Mouse (Mus musculus): ENCODE measurements around the gene Spg11. TPM values are rescaled to one million over a fixed set of nuclear protein-coding genes. Genes with fewer than 3 reads are reported as not detected.

Gene Spg11
- polyA plus RNA-seq, 1 experiment from 2014 or later: 12.1 TPM

GRCm38 (mm10) chr2:122132618-122133017, 14.4 kb upstream of the Spg11 start:
- DNase-seq (no peak), ATAC-seq (ENCODE audit: low FRiP score, low TSS enrichment) (no peak)
- no peaks in the 10 kb centered on the region for H3K4me1 ChIP-seq (ENCODE audit: control insufficient read depth, insufficient read depth, low read length)
- H3K9me3 ChIP-seq (ENCODE audit: control insufficient read depth, low read length): no peaks in the 10 kb centered on the region
- H3K9ac ChIP-seq (replicated peaks; ENCODE audit: low read length): no peak overlapping the region
- no peak overlapping the region for H3K4me3 ChIP-seq (replicated peaks; ENCODE audit: low read depth, low read length)
- H3K4me2 ChIP-seq (ENCODE audit: low read length): no peak overlapping the region
- WGBS: 93% methylated on average over 2 of the region's 2 CpGs
- H3K27ac ChIP-seq (replicated peaks; ENCODE audit: low read depth, low read length): no peak overlapping the region
- H3K27me3 ChIP-seq (ENCODE audit: control insufficient read depth, insufficient read depth, low read length): no peaks in the 10 kb centered on the region
- no peaks in the 10 kb centered on the region for H3K36me3 ChIP-seq (ENCODE audit: control insufficient read depth, insufficient read depth, low read length)

- WGBS: 93% methylated on average over 2 of the region's 2 CpGs
- no peak overlapping the region for H3K9ac ChIP-seq (replicated peaks; ENCODE audit: low read length)
- no peak overlapping the region for H3K4me3 ChIP-seq (replicated peaks; ENCODE audit: low read depth, low read length)
- DNase-seq (no peak), ATAC-seq (ENCODE audit: low FRiP score, low TSS enrichment) (no peak)
- no peaks in the 10 kb centered on the region for H3K9me3 ChIP-seq (ENCODE audit: control insufficient read depth, low read length)
- no peaks in the 10 kb centered on the region for H3K36me3 ChIP-seq (ENCODE audit: control insufficient read depth, insufficient read depth, low read length)
- no peak overlapping the region for H3K4me2 ChIP-seq (ENCODE audit: low read length)
- no peaks in the 10 kb centered on the region for H3K27me3 ChIP-seq (ENCODE audit: control insufficient read depth, insufficient read depth, low read length)
- H3K4me1 ChIP-seq (ENCODE audit: control insufficient read depth, insufficient read depth, low read length): no peaks in the 10 kb centered on the region
- no peak overlapping the region for H3K27ac ChIP-seq (replicated peaks; ENCODE audit: low read depth, low read length)
Measured at GRCm38 (mm10) chr2:122132078-122132477, 13.9 kb upstream of the Spg11 start.

DNA sequence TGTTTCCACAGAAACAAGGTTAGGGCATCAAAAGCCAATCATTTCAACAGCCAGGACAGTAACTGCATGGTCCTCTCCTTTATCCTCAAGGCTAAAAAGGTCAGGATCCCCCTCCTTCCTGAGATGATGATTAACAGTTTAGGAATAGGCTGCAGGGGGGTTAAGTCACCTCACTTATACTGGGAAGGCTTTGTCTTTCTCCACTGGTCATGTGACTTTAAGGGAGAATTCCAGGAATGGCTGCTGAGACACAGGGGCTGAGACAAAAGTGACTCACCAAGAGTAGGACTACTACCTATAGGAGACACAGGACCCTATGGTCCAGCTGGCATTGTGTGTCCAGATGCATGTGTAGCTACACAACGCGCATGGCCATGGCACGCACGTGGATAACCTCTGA, 9.4 kb upstream of the Spg11 start:
- H3K36me3 ChIP-seq (ENCODE audit: control insufficient read depth, insufficient read depth, low read length): no peaks in the 10 kb centered on the region
- no peak overlapping the region for H3K4me3 ChIP-seq (replicated peaks; ENCODE audit: low read depth, low read length)
- no peaks in the 10 kb centered on the region for H3K4me1 ChIP-seq (ENCODE audit: control insufficient read depth, insufficient read depth, low read length)
- no peaks in the 10 kb centered on the region for H3K9me3 ChIP-seq (ENCODE audit: control insufficient read depth, low read length)
- ATAC-seq (ENCODE audit: low FRiP score, low TSS enrichment): no peak
- no peak overlapping the region for H3K9ac ChIP-seq (replicated peaks; ENCODE audit: low read length)
- no peaks in the 10 kb centered on the region for H3K27me3 ChIP-seq (ENCODE audit: control insufficient read depth, insufficient read depth, low read length)
- no peak for DNase-seq
- 97% methylated on average over 4 of the region's 4 CpGs for WGBS
- no peak overlapping the region for H3K27ac ChIP-seq (replicated peaks; ENCODE audit: low read depth, low read length)
- H3K4me2 ChIP-seq (ENCODE audit: low read length): no peak overlapping the region

GRCm38 (mm10) chr2:122126765-122127347, 8.7 kb upstream of the Spg11 start:
- Histone ChIP-seq H3K9me3 (ENCODE audit: control insufficient read depth, low read length) (no peaks in the 10 kb centered on the region), H3K4me3 (replicated peaks; ENCODE audit: low read depth, low read length) (no peak overlapping the region), H3K27ac (replicated peaks; ENCODE audit: low read depth, low read length) (no peak overlapping the region), H3K4me2 (ENCODE audit: low read length) (no peak overlapping the region), H3K36me3 (ENCODE audit: control insufficient read depth, insufficient read depth, low read length) (no peaks in the 10 kb centered on the region), H3K4me1 (ENCODE audit: control insufficient read depth, insufficient read depth, low read length) (no peaks in the 10 kb centered on the region), H3K27me3 (ENCODE audit: control insufficient read depth, insufficient read depth, low read length) (no peaks in the 10 kb centered on the region), H3K9ac (replicated peaks; ENCODE audit: low read length) (no peak overlapping the region)
- ATAC-seq (ENCODE audit: low FRiP score, low TSS enrichment) (no peak), DNase-seq (no peak)
- 55% methylated on average over 5 of the region's 5 CpGs for WGBS

- no peaks in the 10 kb centered on the region for H3K9me3 ChIP-seq (ENCODE audit: control insufficient read depth, low read length)
- H3K4me2 ChIP-seq (ENCODE audit: low read length): no peak overlapping the region
- H3K27ac ChIP-seq (replicated peaks; ENCODE audit: low read depth, low read length): no peak overlapping the region
- 53% methylated on average over 12 of the region's 12 CpGs for WGBS
- H3K27me3 ChIP-seq (ENCODE audit: control insufficient read depth, insufficient read depth, low read length): no peaks in the 10 kb centered on the region
- no peaks in the 10 kb centered on the region for H3K4me1 ChIP-seq (ENCODE audit: control insufficient read depth, insufficient read depth, low read length)
- no peaks in the 10 kb centered on the region for H3K36me3 ChIP-seq (ENCODE audit: control insufficient read depth, insufficient read depth, low read length)
- no peak overlapping the region for H3K4me3 ChIP-seq (replicated peaks; ENCODE audit: low read depth, low read length)
- ATAC-seq (ENCODE audit: low FRiP score, low TSS enrichment) (no peak), DNase-seq (no peak)
- H3K9ac ChIP-seq (replicated peaks; ENCODE audit: low read length): no peak overlapping the region
Measured at GRCm38 (mm10) chr2:122125680-122126572, 7.7 kb upstream of the Spg11 start.

GRCm38 (mm10) chr2:122116888-122117287, 1.3 kb downstream of the Spg11 start:
- no peaks in the 10 kb centered on the region for H3K27me3 ChIP-seq (ENCODE audit: control insufficient read depth, insufficient read depth, low read length)
- peak overlapping the region; percentile 95; the same call in 1 of the 2 replicates for H3K9ac ChIP-seq (replicated peaks; ENCODE audit: low read length)
- ATAC-seq (ENCODE audit: low FRiP score, low TSS enrichment) (no peak), DNase-seq (no peak)
- no peaks in the 10 kb centered on the region for H3K9me3 ChIP-seq (ENCODE audit: control insufficient read depth, low read length)
- H3K4me3 ChIP-seq (replicated peaks; ENCODE audit: low read depth, low read length): peak overlapping the region; percentile 96; the same call in 1 of the 2 replicates
- H3K27ac ChIP-seq (replicated peaks; ENCODE audit: low read depth, low read length): no peak overlapping the region
- H3K4me2 ChIP-seq (ENCODE audit: low read length): peak overlapping the region; percentile 55
- WGBS: 90% methylated on average over 2 of the region's 2 CpGs
- H3K36me3 ChIP-seq (ENCODE audit: control insufficient read depth, insufficient read depth, low read length): peaks cover 17% of the 10 kb centered on the region
- peaks cover 8% of the 10 kb centered on the region for H3K4me1 ChIP-seq (ENCODE audit: control insufficient read depth, insufficient read depth, low read length)

DNA sequence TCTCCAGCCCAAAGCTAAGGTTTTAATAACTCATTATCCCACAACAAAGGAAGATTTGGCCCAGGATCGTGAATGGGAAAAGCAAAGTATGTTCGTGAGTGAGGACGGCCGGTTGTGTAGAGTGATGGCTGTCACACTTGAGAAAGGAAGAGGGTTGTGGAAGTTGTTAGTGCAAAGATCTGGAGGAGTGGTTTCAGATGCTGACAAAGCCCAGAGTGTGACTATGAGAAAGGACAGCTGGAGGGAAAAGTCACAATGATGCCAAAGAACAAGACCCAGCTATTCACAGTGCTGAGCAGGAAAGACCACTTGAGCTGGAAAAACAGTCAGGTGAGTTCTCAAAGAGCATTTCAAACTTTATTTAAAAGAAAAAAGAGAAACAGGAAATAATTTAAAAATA, 8.5 kb downstream of the Spg11 start:
- Histone ChIP-seq H3K4me1 (ENCODE audit: control insufficient read depth, insufficient read depth, low read length) (no peaks in the 10 kb centered on the region), H3K27me3 (ENCODE audit: control insufficient read depth, insufficient read depth, low read length) (no peaks in the 10 kb centered on the region), H3K27ac (replicated peaks; ENCODE audit: low read depth, low read length) (no peak overlapping the region), H3K36me3 (ENCODE audit: control insufficient read depth, insufficient read depth, low read length) (peaks cover 49% of the 10 kb centered on the region), H3K4me3 (replicated peaks; ENCODE audit: low read depth, low read length) (no peak overlapping the region), H3K4me2 (ENCODE audit: low read length) (no peak overlapping the region), H3K9me3 (ENCODE audit: control insufficient read depth, low read length) (no peaks in the 10 kb centered on the region), H3K9ac (replicated peaks; ENCODE audit: low read length) (no peak overlapping the region)
- DNase-seq (no peak), ATAC-seq (ENCODE audit: low FRiP score, low TSS enrichment) (no peak)
- WGBS: 91% methylated on average over 4 of the region's 4 CpGs

DNA sequence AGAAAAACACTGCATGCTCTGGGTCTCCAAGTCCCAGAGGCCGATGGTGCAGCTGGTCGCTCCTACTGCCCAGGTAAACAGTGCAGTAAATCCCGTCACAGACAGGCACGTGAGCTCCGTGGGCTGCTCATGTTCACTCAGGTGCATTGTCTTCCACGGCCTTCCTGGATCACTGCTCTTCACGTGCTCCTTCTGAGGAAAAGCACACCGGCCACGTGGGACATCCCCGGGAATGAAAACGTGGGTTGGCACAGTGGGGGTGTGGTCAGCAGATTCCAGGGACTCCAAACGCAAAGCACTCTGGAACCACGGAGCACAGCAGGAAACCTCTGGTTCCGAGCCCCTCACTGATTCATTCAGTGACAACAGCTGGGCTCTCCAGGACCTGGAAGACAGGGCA, 10.1 kb downstream of the Spg11 start:
- Histone ChIP-seq H3K27me3 (ENCODE audit: control insufficient read depth, insufficient read depth, low read length) (no peaks in the 10 kb centered on the region), H3K9ac (replicated peaks; ENCODE audit: low read length) (no peak overlapping the region), H3K27ac (replicated peaks; ENCODE audit: low read depth, low read length) (no peak overlapping the region), H3K4me2 (ENCODE audit: low read length) (no peak overlapping the region), H3K4me3 (replicated peaks; ENCODE audit: low read depth, low read length) (no peak overlapping the region), H3K4me1 (ENCODE audit: control insufficient read depth, insufficient read depth, low read length) (no peaks in the 10 kb centered on the region), H3K9me3 (ENCODE audit: control insufficient read depth, low read length) (no peaks in the 10 kb centered on the region), H3K36me3 (ENCODE audit: control insufficient read depth, insufficient read depth, low read length) (peaks cover 47% of the 10 kb centered on the region)
- DNase-seq: no peak
- ATAC-seq (ENCODE audit: low FRiP score, low TSS enrichment): no peak
- 89% methylated on average over 14 of the region's 14 CpGs for WGBS

- Histone ChIP-seq H3K9me3 (ENCODE audit: control insufficient read depth, low read length) (no peaks in the 10 kb centered on the region), H3K36me3 (ENCODE audit: control insufficient read depth, insufficient read depth, low read length) (peaks cover 65% of the 10 kb centered on the region), H3K9ac (replicated peaks; ENCODE audit: low read length) (no peak overlapping the region)
Measured at GRCm38 (mm10) chr2:122102070-122102469, 16.1 kb downstream of the Spg11 start.

More at GRCm38 (mm10) chr2:122102070-122102469, 16.1 kb downstream of the Spg11 start:
- Histone ChIP-seq H3K27me3 (ENCODE audit: control insufficient read depth, insufficient read depth, low read length) (no peaks in the 10 kb centered on the region), H3K4me1 (ENCODE audit: control insufficient read depth, insufficient read depth, low read length) (no peaks in the 10 kb centered on the region), H3K4me2 (ENCODE audit: low read length) (no peak overlapping the region), H3K27ac (replicated peaks; ENCODE audit: low read depth, low read length) (no peak overlapping the region), H3K4me3 (replicated peaks; ENCODE audit: low read depth, low read length) (no peak overlapping the region)
- ATAC-seq (ENCODE audit: low FRiP score, low TSS enrichment) (no peak), DNase-seq (no peak)
